Mouse (Mus musculus) testis, adult 2 months (tissue): ENCODE measurements around the gene Prkag2.

Source experiments
- CTCF ChIP-seq: fragments of 200-500 bp; IDR thresholded peaks from 2 replicates; pipeline ENCODE4 v1.5.1; 2012; ENCODE audit warnings: low read depth, mild to moderate bottlenecking, inconsistent platforms, low read length, moderate library complexity; ENCODE audit not compliant: control insufficient read depth, insufficient read depth, insufficient replicate concordance
- POLR2A ChIP-seq: fragments of 200-500 bp; IDR thresholded peaks from 2 replicates; pipeline ENCODE4 v1.6.1; 2012; ENCODE audit warnings: low read depth, mild to moderate bottlenecking, inconsistent platforms, low read length, moderate library complexity; ENCODE audit not compliant: control insufficient read depth

GRCm38 (mm10) chr5:25075623-25076022 lies 24.8 kb downstream of the Prkag2 start:
- TF ChIP-seq CTCF, result no peak
- TF ChIP-seq POLR2A, result no peak
